Mouse (Mus musculus): ENCODE measurements around the gene Mtmr12. TPM values are rescaled to one million over a fixed set of nuclear protein-coding genes. Genes with fewer than 3 reads are reported as not detected.

Mtmr12 gene
- polyA plus RNA-seq, 1 experiment, result 5.5 TPM

DNA sequence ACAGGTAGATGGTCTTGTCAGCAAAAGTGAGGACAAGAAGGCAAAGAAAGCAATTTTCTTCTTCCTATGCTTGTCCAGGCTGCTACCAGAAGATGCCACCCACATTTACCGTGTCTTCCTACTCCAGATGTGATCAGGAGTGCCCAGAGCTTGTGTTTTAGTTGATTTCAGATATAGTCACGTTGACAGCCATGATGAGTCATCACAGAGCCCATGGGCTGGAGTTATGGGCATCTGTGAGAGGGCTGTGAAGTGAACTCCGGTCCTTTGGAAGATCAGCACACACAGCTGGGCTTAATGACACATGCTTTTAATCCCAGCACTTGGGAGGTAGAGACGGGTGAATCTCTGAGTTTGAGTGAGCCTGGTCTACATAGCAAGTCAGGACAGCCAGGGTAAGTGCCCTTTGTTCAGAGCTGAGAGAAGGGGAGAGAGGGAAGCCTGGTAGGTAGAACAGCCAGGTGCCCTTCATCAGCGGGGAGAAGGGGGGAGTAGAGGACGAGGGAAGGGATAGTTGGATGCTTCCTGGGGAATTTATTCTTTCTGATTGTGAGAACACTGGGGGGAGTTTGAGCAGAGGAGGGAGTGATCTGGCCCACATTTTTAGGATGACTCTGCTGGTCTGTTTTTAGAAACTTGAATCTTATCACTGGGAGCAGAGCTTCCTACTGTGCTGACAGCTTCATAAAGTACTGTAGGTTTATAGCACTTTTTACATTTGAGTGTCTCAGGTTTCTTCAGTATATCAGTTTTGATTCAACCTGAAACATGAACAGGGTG lies 40.9 kb downstream of the Mtmr12 start:
- TF ChIP-seq GATA1 (IDR thresholded peaks at IDR 0.05; ENCODE audit: low read length), result no peak

DNA sequence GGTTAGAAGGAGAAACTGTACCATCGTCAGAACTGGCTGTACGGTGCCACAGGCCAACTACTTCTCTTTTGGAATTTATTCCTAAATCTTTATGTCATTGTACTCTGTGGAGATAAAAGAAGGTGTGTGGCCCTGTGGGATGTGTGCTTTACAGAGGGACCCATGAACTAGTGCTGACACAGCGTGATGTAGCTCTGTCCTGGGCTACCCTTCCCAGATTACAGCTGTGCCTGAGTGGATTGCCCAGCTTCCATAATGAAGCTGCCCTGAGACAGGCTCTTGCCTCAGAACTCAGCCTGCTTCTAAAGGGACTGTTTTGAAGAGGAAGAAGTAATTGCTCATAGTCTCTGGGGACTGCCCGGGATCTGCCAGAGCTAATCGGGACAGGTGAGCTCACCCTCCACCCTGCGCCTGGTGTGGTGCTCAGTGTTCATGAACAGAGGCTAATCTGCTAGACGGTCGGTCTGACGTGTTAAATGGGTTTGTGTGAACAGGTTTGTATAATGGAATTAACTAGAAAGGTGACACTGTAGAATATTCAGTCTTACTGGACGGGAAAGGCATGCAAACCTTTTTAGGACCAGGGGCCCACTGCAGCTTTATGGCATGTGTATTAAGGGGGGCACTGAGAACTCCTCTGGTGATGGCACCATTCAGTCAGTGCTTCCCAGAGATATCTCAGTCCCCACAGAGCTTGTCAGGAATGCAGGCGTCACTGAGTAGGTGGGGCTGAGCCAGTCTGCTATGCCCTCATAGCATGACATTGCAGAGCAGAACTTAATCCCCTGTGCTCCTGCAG lies 41.7 kb downstream of the Mtmr12 start:
- no peak for TF ChIP-seq GATA1 (IDR thresholded peaks at IDR 0.05; ENCODE audit: low read length)

DNA sequence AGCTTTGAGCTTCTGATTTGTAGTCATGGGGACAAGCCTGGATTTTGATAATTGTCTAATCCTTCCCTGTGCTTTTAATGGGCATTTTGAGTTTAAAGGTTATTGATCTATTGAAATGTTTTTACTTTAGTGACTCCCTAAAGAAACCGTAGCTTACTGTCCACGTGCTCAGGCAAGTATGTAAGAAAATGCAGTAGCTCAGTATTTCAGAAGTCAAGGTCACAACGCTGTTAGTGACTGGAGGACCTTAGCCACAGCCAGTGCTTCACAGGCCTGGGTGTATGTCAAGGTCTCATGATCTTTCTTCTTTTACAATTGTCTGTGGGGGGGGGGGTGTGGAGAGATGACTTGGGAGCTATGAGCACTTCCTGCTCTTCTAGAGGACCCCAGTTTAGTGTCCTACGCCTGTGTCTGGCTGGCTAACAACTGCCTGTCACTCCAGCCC lies 42.4 kb downstream of the Mtmr12 start:
- no peak for TF ChIP-seq GATA1 (IDR thresholded peaks at IDR 0.05; ENCODE audit: low read length)

DNA sequence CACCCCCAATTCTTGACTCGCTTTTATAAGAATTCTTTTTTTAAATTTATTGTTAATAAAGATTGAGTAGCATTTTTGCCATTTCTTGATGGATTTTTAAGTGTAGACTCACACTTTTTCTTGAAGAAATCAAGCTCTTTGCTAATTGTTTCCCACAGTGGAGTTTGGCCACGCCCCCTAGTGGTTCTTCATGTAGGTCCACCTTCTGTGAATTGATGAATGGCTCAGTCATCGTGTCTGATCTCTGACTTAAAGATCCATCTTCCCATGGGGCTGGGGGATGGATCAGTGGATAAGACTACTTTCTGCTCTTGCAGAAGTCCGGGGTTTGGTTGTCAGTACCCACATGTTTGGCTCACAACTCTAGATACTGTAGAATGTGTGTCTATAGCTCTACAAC lies 43.5 kb downstream of the Mtmr12 start:
- TF ChIP-seq GATA1 (IDR thresholded peaks at IDR 0.05; ENCODE audit: low read length), result no peak

DNA sequence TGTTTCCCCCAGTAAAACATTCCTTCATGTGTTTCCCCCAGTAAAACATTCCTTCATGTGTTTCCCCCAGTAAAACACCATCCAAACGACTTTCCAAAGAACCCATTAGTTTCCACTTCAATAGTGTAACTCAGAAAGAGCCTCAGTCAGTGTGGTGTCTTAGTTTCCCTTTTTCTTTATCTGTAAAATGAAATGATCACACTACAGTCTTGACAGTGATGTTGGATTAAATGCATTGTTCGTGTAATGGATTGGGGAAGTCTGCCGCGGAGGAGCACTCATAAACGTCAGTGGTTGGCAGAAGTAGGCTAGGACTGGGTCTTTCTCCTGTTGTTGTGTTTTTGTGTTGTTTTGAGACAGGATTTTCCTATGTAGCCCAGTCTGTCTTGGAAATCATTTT lies 45.5 kb downstream of the Mtmr12 start:
- no peak for TF ChIP-seq GATA1 (IDR thresholded peaks at IDR 0.05; ENCODE audit: low read length)

DNA sequence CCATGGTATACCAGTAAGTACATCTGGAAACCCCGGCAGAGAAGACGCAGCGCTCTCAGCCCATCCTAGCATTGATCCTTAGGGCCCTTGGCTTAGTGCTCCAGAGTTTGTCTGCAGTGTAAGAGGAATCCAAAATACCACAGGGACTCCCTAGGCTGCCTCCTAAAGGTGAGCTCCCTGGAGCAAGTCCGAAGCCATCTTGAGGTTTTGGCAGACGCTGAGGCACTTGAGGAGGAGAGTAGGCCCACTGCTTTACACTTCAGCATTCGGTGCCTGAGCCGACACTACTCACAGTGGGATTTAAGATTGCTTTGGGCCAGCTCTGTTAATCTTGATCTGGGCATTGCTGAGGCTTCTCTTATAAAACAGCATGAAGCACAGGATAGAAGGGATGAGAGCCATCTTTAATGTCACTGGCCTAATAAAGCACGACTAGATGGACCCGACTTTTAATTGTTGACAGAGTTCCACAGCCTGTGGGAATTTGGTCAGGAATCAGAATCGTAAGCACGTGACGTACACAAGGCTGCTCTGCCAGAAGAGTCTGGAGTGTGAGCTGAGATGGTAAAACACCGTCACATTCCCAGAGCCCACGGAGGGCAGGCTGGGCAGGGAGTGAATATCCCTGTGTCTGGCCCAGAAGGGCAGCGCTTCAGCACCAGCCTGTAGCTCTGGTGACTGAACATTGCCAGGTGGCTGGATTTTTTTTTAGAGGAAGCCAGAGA lies 46.8 kb downstream of the Mtmr12 start:
- TF ChIP-seq GATA1 (IDR thresholded peaks at IDR 0.05; ENCODE audit: low read length), result no peak

DNA sequence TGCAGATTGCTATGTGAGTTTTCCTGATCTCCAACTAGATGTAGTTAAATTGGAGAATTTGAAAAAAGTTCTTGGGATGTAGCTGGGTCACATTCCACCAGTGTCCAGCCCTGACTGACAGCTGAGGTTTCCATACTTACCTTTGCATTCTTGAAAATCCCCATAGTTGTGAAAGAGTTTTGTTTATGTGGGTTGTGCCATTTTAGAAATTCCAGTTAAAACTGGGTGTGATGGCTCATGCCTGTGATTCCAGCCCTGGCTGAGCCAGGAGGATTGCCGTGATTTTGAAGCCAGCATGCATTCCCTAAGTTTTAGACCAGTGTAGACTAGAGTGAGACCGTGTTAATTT lies 47.3 kb downstream of the Mtmr12 start:
- TF ChIP-seq GATA1 (IDR thresholded peaks at IDR 0.05; ENCODE audit: low read length), result no peak

DNA sequence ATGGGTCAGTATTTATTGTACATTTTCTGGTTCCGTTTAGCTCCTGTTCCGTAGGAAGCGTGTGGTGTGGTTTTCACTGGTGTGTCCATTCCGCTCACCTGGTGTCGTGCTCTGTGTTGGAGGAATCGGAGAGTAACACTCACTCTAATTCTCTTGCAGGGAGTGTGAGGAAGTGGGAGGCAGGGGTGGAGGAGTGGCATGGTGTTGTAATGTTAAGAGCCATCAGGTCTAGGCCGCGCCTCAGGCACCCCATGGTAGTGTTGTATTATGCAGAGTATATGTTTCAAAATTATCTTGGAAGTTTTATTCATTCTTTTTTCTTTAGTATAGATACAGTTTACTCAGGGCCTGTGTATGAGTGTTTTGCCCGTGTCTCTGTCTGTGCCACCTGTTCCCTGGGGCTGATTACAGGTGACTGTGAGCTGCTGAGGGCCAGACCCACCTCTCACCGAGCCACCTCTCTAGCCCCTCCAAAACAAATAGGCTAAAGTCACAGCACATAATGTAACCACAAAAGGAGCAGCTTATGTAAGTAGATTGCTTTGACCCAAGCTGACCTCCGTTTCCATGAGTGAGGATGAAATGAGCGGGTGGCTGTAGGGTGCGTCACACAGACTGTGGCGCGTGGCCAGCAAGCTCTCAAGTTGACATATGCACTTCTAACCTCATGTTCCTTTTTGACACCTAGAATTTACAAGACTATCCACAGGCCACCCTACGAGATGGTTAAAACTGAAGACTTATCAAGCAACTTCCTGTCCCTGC lies 53.1 kb downstream of the Mtmr12 start:
- no peak for TF ChIP-seq GATA1 (IDR thresholded peaks at IDR 0.05; ENCODE audit: low read length)

DNA sequence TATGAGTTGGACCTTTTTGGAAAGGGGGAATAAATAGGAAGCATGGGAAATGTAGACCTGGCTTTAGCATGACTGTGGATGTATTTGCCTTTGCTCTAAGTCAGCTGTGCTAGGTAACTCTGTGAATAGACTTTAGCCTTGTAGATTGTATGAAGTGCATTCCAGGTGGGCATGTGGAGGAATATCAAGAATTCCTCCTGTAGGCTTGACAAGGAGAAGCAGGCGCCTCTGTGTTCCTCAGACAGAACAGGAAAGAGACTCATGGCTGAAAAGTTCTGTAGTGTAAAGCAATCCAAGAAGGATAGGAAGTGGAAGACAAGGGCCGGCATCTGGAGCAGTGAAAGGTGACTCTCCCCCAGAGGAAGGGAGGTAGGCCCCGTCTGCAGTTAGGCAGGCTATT lies 58.2 kb downstream of the Mtmr12 start:
- TF ChIP-seq GATA1 (IDR thresholded peaks at IDR 0.05; ENCODE audit: low read length), result no peak

DNA sequence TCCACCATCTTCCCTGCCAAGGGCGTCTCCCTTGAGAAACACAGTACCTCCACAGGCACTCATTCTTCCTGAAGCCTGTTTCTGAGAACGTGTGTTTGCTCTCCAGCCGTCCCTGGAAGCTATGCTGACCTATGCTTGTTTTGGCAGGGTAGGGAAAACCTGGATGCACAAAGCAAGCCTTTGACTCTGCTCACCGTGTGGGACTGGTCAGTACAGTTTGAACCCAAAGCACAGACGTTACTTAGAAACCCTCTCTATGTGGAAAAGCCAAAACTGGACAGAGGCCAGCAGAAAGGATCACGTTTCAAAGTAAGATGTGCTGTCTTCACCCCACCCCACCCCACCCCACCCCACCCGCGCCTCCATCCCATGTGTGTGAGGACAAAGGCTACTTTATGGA lies 61.6 kb downstream of the Mtmr12 start:
- TF ChIP-seq GATA1 (IDR thresholded peaks at IDR 0.05; ENCODE audit: low read length), result no peak

DNA sequence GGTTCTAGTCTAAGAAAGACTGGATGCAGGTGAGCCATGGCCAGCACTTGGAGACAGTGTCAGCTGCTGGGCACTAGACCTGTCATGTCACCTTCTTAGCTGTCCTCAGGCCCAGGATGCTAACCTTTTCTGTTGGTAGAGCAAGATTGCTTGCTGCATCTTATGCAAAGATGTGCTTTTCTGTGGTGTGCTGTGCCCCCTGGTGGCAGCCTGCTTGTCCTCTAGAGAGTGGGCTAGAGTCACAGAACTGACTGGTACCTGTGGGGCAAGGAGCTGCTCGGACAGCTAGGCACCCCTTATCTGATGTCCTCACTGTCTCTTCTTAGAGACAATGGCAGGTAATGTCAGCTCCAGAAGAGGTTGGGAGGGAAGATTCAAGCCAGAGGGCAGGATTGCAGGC lies 63.2 kb downstream of the Mtmr12 start:
- no peak for TF ChIP-seq GATA1 (IDR thresholded peaks at IDR 0.05; ENCODE audit: low read length)

DNA sequence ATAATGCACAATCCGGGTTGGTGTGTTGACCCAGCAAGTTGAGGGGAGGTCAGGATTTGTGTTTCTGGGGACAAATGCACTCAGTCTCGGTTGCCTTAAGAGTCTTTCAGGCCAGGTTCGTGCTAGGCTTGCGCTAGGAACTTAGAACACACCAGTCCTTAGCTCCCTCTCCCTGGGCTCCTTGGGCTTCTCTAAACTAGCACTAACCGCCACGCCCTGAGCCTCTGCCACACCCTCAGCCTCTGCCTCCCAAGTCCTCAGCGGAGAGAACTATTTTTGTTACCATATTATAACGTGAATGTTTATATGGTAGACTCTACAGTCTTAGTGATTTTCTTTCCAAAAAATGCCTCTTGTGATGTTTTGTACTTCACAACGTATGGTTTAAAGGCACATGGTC lies 66.5 kb downstream of the Mtmr12 start:
- no peak for TF ChIP-seq GATA1 (IDR thresholded peaks at IDR 0.05; ENCODE audit: low read length)

DNA sequence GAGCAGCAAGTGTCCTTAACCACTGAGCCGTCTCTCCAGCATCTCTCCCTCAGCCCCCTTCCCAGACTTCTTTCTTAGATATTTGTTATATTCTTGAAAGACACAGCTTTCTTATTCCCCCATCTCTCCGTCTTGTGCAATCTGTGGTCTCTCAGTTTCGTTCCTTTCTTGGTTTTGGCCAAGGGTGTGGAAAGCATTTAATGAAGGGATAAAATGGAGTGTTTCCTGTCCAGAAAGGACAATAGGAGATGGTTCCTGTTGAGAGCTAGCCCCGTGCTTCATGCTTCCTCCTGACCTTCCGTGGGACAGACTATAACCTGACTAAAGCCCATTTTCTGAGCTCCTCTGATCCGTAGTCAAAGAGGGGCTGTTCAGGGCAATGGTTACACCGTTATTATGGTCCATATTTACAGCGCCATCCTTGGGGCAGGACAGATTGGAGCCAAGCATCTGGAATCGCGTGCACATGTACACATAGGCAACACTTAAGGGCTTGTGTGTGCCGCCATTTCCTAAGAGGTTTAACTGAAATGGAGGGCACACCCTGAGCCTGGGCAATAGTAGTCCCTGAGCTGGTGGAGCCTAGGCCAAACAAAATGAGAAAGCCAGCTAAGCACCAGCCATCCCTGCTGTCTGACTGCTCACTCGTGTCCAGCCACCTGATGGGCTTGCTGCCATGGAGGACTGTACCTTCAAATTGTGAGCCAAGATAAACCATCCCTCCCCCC lies 68.7 kb downstream of the Mtmr12 start:
- TF ChIP-seq GATA1 (IDR thresholded peaks at IDR 0.05; ENCODE audit: low read length), result no peak

DNA sequence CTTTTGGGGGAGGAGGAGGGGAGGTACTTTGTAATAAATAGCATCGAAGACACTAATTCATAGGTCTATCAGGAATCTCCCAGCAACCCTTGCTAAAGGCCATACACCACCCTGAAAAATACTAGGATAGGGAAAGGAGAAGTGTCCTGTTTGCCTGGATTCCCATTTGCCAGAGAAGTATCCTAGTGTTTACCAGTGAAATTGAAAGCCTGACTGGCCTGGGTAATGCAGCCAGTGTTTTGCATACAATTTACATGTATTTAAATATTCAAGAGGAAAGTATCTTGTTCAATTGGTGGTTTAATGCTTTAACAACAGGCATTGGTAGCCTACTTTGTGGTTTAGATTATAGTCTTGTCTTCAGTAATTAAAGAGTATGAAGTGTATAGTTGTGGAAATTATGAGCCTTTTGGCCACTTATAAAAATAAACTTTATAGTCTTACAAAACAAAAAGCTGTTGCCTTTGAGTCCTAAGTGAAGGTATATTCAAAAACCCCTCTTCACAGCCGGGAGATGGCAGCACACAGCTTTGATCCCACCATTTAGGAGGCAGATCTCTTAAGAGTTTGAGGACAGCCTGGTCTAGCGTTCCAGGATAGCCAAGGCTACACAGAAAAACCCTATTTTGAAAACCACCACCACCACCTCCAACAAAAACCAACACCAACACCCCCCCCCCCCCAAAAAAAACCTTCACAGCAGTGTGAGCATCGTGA lies 69.4 kb downstream of the Mtmr12 start:
- no peak for TF ChIP-seq GATA1 (IDR thresholded peaks at IDR 0.05; ENCODE audit: low read length)

Data from G1E-ER4 (cell line).